Mouse (Mus musculus) hematopoietic stem cell, adult 5-6 weeks (primary cell): ENCODE measurements around the gene Bmp6. TPM values are rescaled to one million over a fixed set of nuclear protein-coding genes. Genes with fewer than 3 reads are reported as not detected.

Source experiments
- ATAC-seq, 2 experiments: fragments of 125-278 bp in 1 of 2; replicated peaks in 1 of 2; 2 replicates each; pipeline ENCODE4 v1.8.0; 2016 to 2017; ENCODE audit warnings: inconsistent platforms in 2 of 2, mild to moderate bottlenecking in 2 of 2, moderate number of reproducible peaks in 2 of 2, low read depth in 1 of 2, moderate TSS enrichment in 1 of 2; ENCODE audit not compliant: low FRiP score in 2 of 2, poor library complexity in 2 of 2, severe bottlenecking in 2 of 2, insufficient read depth in 1 of 2, low TSS enrichment in 1 of 2
- total RNA-seq: library from RNA; stranded (forward); fragments of 172-1452, 232-1000 nt; gene quantifications from 2 replicates; pipeline ENCODE4 v1.2.3, GENCODE M21; 2017

Bmp6 gene
- total RNA-seq, 1 experiment from 2014 or later: not detected

DNA sequence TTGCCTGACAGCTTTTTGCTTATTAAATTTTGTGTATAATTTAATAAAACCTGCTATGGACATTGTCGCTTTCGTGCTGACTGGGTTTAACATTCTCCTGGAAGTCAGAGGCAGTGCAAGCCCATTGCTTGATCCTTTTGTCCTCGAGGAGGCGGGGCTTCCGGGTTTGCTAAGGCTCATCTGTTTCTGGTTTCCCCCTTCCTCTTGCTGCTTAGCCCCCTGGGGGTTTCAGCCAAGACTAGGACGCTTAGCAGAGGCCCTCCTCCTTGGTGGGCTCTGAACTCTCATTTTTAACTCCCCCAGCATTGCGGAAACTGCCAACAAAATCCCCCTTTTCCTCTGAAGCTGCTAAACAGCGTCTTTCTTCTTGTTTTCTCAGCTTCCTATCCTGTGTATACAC, 132.0 kb downstream of the Bmp6 start:
- ATAC-seq: no peak

DNA sequence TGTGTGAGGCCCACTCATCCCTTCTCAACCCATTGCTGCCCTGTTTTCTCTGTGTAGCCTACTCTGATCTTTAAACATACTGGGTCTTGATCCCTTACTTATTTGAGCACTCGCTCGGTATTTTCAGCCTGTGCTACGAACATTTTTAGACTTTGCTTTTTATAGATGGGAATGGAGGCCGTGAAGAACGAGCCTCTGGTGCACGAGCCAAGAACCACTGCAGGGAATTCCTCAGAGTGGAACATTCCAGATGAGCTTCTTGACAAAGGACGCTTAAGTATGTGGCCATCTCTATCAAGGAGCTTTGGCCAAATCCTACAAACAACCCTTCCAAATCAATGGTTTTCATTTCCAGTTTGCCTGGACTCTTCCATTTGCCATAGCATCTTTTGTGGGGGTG, 136.1 kb downstream of the Bmp6 start:
- ATAC-seq: no peak

DNA sequence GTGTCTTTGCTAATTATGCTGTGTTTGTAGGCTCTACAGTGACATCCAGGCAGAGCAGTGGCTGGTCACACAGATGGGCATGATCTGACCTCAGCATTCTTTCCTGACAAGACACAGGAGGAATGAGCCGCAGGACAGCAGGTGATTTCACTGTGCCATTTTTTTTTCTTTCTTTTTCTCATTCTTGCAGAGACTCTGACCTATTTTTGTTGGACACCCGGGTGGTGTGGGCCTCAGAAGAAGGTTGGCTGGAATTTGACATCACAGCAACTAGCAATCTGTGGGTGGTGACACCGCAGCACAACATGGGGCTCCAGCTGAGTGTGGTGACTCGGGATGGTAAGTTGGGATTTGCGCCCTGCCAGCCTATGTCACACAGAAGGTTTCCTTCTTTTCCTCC, 139.8 kb downstream of the Bmp6 start:
- no peak for ATAC-seq

DNA sequence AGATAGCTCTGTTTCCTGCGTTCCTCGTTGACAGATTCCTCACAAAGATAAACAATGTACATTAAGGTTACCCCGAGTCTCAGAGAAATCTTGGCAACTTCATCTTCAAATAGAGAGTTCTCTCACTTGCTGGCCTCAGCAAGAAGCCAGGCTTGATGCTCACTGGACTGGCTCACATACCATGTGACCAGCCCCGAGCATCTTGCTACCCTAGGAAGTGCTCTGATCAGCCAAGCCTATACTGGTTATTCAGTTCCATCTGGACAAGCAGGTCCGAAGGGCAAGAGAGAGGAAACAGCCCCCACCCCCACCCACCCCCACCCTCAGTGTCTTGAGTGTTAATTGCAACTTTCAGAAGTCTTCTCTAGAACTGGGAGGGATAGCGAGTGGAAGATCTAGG, 141.9 kb downstream of the Bmp6 start:
- ATAC-seq: no peak

DNA sequence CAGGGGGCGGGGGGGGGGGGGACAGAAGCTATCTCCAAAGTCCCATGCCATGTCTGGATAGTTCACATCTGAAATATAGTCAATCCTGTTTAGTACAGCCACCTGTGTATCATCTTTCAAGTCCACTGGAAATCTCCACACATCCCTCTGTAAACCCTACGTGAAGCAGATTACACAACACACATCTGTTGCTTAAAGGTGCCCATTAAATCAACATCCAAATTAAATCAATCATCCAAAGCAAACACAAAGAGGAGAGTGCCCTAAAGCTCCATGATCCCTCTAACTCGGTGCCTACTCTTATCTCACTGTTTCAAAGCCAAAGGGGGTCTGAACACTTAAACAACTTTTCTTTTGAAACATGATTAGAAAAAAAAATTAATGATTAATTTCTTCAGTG, 151.8 kb downstream of the Bmp6 start:
- no peak for ATAC-seq

DNA sequence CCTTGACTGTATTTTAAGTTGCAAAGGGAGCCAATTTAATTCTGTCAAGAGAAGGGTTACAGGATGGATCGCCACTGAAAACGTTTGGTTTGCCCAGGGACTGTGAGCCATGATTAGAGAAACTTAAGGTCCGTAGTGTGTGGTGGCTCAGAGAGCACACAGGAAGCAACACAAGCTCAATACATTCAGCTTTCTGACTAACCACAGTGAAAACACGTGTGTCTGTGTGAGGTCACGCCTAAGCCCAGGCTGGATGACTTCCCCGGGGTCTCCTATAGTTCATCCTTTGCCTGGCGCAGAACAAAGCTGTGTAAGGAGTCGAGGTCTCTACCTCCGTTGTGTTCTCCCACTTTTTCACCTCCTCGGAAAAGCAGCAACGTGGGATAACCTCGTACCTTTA, 156.4 kb downstream of the Bmp6 start:
- no peak for ATAC-seq

DNA sequence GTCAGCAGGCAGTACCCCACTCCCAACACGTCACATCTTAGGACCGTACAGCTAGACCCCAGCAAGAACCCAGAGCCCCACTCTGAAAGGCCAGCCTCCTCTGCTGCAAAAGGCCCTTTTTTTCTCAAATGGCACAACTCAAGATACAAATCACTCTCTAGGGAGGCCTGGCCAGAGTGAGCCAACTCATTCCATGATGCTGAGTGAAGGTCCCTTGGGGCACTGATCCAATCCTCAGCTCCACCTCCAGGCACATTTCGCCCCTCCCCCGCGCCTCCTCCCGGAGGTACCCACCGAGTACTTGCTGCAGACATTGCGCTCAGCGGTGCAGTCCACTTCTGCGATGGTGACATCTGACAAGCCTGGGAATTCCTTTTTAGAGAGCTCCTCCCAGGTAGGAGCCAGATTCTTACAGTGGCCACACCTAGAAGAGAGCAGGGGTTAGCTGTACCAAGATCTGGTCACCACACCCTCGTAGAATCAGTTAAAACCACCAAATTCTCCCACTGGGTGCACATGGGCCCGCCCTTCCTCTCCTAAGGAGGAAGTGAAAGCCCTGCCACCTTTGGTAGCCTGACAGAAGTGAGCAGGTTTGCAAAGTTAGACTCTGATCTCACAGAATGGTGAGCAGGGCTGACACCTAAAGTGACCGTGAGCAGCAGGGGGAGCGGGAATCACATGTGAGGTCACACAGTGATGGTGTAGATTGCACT, 158.4 kb downstream of the Bmp6 start:
- peak; percentile 39 to 54; a peak in 2 of 4 replicates for ATAC-seq

DNA sequence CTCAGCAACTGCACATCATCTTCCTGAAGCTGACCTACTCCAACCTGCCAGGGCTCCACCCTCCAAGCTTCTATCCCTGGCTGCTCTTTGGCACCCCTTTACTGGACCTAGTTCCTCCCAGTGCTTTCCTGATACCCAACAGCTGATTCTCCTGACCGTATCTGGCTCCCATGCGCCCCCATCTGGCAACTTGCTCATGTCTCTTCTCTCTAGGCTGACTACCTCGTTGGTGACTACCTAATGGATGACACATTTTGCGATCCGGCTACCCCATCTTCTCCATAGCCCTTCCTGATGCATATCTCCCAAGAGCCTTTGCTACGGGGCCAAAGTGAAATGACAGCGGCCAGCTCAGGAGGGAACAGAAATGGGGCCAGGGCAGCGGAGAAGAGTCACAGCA, 161.4 kb downstream of the Bmp6 start:
- ATAC-seq: no peak

DNA sequence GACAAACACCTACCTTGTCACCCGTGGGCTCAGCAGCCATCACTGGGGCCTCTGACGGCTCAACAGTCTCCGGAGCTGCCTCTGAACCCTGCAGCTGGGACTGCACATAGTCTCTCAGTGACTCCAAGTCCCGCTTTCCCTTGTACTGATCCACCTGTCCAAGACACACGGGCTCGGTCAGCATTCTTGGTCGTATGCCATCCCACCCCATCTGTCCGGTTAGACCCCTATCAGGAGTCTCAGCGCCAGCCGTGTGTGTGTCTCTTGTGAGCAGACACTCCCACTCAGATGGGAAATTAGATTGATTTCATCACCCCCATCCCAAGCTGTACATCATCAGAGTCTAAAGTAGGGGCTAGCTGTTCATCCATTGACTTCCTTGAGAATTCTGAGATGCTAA, 162.0 kb downstream of the Bmp6 start:
- ATAC-seq: no peak

DNA sequence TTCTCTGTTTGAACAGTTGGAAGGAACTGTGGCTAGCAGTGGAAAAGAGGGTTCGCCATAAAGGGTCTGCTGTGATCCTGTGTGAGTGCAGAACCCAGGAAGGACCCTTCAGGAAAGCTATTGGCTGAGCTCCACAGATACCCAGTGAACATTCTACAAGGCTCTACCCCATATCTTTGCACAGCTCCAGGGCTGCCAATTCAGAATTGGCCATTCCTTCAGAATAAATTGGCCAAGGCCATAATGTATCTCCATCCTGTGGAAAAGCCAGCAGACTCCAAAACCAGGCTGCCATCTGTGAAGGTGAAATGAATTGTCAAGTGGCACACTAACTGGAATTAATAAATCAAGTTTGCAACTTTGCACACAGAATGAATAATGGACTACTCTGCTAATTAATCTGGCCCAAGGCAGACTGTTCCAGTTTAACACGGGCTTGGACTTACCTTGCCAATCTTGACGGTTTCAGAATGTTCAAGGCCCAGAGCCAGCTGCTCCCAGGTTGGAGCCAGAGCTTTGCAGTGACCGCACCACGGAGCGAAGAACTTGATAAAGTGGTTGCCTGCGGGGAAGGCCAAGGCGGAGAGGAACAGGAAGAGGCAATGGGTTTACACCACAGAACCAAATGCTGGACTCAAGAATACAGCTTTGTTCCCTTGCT, 164.9 kb downstream of the Bmp6 start:
- no peak for ATAC-seq

DNA sequence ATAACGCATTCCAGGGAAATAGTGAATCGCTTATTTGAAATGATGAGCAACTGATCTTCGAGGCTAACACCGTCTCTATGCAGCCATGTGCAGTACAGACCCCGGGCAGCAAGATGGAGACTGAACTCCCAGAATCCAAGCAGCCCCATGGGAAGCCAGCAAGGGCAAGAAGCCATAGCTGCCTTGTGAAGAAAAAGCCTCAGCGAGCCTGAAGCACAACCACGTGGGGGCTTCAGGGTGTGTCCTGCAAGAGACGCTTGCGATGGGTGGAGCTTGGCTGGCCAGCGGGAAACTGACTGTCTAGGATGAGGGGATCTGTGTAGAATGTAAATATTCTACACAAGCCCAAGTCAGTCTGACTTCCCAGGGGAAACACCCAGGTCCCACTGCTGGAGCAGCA, 167.1 kb downstream of the Bmp6 start:
- ATAC-seq: no peak

DNA sequence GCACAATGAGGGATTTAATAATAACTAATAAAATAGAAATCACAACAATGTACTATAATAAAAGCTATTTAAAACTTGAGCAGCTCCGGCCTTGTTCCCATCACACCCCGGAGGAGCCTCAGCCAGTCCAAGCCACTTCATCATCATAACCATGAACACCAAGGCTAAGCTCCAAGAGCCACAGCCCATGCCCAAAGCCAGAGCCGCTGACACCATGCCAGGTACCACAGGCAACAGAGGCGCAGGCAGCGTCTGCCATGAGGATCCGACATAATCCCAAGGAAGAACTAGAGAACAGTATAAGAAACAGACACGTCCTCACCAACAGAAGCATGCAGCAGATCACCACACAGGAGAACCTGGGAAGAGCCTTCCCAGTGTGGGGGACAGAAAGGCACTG, 169.0 kb downstream of the Bmp6 start:
- ATAC-seq: no peak

DNA sequence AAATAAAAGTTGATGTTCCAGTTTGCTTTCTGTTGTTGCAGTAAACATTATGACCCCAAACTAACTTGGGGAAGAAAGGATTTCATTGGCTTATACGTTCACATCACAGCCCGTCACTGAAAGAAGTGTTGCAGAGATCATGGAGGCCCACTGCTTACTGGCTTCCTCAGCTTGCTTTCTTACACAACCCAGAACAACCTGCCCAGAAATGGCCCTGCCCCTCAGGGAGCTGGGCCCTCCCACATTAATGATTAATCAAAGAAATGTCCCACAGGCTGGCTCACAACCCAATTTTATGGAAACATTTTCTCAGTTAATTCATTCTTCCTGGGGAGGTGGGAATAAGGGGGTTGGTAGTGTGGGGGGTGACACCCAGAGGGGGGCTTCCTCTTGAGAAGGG, 170.5 kb downstream of the Bmp6 start:
- ATAC-seq: no peak

DNA sequence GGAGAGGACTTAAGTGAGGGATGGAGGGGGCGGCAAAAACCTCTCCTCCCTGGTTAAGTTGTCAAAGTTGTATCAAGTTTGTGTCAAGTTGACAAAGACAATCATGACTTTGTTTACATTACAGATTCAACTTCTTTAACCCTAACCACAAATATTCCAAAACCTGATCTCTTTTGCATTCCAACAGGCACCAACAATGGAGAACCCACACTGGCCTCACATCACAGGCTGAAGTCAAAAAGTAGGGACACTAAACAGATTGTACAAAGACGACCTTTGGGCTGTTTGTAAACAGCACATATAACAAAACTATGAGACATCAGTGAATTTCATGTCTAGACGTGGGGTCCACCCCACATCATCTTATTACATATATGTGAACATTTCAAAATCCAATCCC, 170.9 kb downstream of the Bmp6 start:
- ATAC-seq: no peak

DNA sequence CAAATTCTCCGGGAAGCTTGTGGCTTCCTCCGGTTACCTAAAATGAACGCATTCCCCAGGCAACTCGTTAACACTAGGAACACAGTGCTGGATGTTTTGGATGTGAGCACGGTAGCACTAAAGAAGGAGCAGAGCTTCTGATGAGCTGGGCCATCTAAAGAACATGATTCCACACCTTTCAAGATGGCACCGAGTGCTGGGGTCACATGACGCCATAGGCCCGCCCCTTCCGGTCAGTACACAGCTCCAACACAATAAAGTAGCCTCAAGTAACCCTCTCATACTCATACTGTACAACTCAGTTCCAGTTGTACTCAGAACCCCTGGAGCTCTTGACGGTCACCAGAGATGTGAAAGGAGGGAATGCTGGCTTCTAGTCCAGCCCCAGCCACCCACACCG, 171.7 kb downstream of the Bmp6 start:
- ATAC-seq: no peak

DNA sequence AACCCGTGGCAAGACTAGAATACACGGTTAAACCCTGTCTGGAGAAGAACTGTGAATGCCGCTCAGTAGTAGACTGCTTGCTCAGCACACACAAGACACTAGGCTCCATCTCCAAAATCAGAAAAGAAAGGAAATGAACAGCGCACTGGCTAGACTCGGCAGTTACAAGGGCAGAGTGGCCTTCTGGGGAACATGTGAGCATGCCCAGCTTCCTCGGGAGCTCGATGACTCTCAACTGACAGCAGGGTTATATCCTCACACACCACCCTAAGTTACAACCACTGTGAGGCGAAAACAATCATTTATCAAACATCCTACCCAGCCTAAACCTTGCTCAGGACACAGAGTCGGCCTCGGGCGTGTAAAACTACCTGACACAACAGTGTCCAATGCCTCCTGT, 175.4 kb downstream of the Bmp6 start:
- ATAC-seq: no peak

DNA sequence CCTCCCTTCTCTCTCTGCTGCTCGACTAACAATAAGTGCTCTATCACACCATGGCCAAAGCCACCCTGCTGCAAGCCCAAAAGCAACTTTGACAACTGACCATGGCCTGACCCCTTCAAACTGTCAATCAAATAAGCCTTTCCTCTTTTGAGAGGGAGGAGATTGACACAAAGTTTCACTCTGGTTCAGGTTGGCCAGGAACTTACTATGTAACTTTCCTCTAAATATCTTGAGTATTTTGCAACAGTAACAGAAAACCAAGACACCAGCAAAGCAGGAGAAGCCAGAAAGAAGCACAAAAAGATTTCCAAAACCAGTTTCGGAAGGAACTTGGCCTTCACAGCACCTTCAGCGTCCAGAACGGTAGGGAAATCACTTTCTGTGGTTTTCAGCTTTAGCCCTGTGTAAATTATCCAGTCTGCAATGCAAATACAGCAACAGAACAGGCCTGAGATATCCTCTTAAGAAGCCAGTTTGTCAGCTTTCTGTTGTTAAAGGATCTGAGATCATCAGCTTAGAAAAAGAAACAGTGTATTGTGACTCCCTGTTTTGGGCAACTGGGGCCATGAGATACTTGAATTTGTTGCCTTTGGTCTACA, 177.2 kb downstream of the Bmp6 start:
- no peak for ATAC-seq

DNA sequence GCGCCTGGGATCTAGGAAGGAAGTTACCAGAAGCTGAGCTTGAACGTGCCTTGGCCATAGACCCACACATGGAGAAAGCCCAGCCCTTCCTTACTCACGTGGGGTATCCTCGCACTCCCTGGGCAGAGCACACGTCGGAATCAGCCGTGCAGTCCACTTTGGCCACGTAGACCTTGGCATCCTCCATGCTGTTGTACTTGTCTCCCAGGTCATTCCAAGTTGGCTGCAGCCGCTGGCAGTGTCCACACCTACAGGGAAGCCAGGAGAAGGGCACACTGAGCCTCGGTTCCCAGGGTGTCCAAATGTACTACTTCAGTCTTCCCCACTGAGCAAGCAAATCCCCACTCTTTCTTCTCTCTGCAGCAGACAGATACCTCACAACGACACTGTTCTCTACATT, 178.3 kb downstream of the Bmp6 start:
- no peak for ATAC-seq

DNA sequence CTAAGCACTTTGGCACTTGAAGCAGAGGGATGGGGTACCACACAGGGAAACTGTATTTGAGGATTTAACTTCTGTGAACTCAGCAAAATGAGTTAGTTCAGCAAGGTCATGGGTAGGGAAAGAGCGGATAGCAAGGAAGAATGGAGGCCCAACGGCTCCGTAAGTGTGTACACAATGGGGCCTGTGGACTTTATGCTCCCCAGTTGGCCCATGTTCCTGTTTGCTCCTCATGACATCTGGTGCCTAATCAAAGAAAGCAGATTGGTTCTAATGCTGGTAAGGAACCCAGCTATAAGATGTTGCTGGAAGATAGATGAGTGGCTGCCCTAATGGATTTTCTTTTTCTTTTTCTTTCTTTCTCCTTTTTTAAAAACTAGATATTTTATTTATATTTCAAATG, 180.4 kb downstream of the Bmp6 start:
- ATAC-seq: no peak
